Mouse (Mus musculus) heart, postnatal 14 days (tissue): Measurements from ENCODE around the gene Gtf3c2. TPM values are rescaled to one million over a fixed set of nuclear protein-coding genes. Genes with fewer than 3 reads are reported as not detected.

Experiments used
- DNase-seq, 2 experiments: peaks; one replicate each; pipeline ENCODE4 v3.0.0; 2021 to 2022
- intact Hi-C: fragments of 180-260 bp; cut with DNase I; formaldehyde crosslinking; loops from one replicate; pipeline ENCODE4 v1.15.1; 2025
- total RNA-seq, 2 experiments: library from RNA; stranded (reverse); gene quantifications; 2 replicates each; pipeline ENCODE4 v1.2.3; 2021

Gene Gtf3c2
- total RNA-seq, 2 experiments from 2014 or later, result 31.9 to 34.5 TPM

GRCm38 (mm10) chr5:31154152-31154553 is 25.8 kb downstream of the Gtf3c2 start, which contains the start of gene Mpv17:
Mpv17 (minus strand) TSS chr5:31154251.
- intact Hi-C loops, result no loop called here
- peak; percentile 81 to 84 for DNase-seq

- peak; percentile 15 to 40 for DNase-seq
- intact Hi-C loops, result no loop called here
Observed at GRCm38 (mm10) chr5:31153516-31154151, 26.3 kb downstream of the Gtf3c2 start.

- intact Hi-C loops, result no loop called here
- DNase-seq, result peak; percentile 23 to 49
Observed at GRCm38 (mm10) chr5:31151746-31152145, 28.2 kb downstream of the Gtf3c2 start.

GRCm38 (mm10) chr5:31149781-31150180 is 30.2 kb downstream of the Gtf3c2 start:
- DNase-seq, result no peak
- intact Hi-C loops, result no loop called here

- DNase-seq, result peak; percentile 15 to 26
- intact Hi-C loops, result no loop called here
Observed at GRCm38 (mm10) chr5:31138968-31139425, 40.9 kb downstream of the Gtf3c2 start.

- intact Hi-C loops, result no loop called here
- peak in 1 of 2 experiments; percentile 17 for DNase-seq
Observed at GRCm38 (mm10) chr5:31138241-31138967, 41.5 kb downstream of the Gtf3c2 start, which contains the start of gene Ucn. Ucn (minus strand) TSS chr5:31138829.

GRCm38 (mm10) chr5:31137658-31138057 is 42.3 kb downstream of the Gtf3c2 start:
- no peak for DNase-seq
- intact Hi-C loops, result no loop called here

GRCm38 (mm10) chr5:31136730-31137424 is 43.1 kb downstream of the Gtf3c2 start:
- intact Hi-C loops, result no loop called here
- no peak for DNase-seq

- intact Hi-C loops, result no loop called here
- DNase-seq, result no peak
Observed at GRCm38 (mm10) chr5:31126050-31126449, 53.9 kb downstream of the Gtf3c2 start.

- no peak for DNase-seq
- intact Hi-C loops, result no loop called here
Observed at GRCm38 (mm10) chr5:31123481-31123880, 56.5 kb downstream of the Gtf3c2 start.

- no peak for DNase-seq
- intact Hi-C loops, result no loop called here
Observed at GRCm38 (mm10) chr5:31121111-31121510, 58.8 kb downstream of the Gtf3c2 start.

GRCm38 (mm10) chr5:31116912-31117311 is 63.0 kb downstream of the Gtf3c2 start:
- intact Hi-C loops, result no loop called here
- peak in 1 of 2 experiments; percentile 15 for DNase-seq

- intact Hi-C loops, result no loop called here
- peak; percentile 18 to 40 for DNase-seq
Observed at GRCm38 (mm10) chr5:31116354-31116753, 63.6 kb downstream of the Gtf3c2 start, which contains the start of gene Trim54. Trim54 (plus strand) TSS chr5:31116712.

GRCm38 (mm10) chr5:31110781-31111180 is 69.2 kb downstream of the Gtf3c2 start:
- intact Hi-C loops, result loop anchor here (2.0 kb wide), 1 partner anchor 30 kb away; no protein-coding TSS in a partner anchor
- DNase-seq, result no peak

GRCm38 (mm10) chr5:31108000-31108490 is 71.9 kb downstream of the Gtf3c2 start, which contains the start of gene Slc30a3:
Slc30a3 (minus strand) TSS chr5:31108237.
- intact Hi-C loops, result loop anchor here (5.0 kb wide), 1 partner anchor 56 kb away; the partner anchor contains the start of gene Cad

More at GRCm38 (mm10) chr5:31108000-31108490, 71.9 kb downstream of the Gtf3c2 start, which contains the start of gene Slc30a3:
- DNase-seq, result no peak

Other genes with a start within 250 kb of the Gtf3c2 start
- gene Cgref1, start 234.6 kb downstream of the Gtf3c2 start, total RNA-seq, result under 1 TPM; 0.39 to 0.45 TPM
- 10 to 100 TPM; 74.1 to 79.3 TPM for gene Preb, start 219.8 kb downstream of the Gtf3c2 start, total RNA-seq
- under 1 TPM; 0.51 to 0.55 TPM for gene Tcf23, start 211.5 kb downstream of the Gtf3c2 start, total RNA-seq
- gene Atraid, start 131.8 kb downstream of the Gtf3c2 start, total RNA-seq, result 10 to 100 TPM; 51.4 to 51.8 TPM
- gene Slc5a6, start 131.2 kb downstream of the Gtf3c2 start, total RNA-seq, result 1 to 10 TPM; 6.6 to 7.6 TPM
- gene Cad, start 125.4 kb downstream of the Gtf3c2 start, total RNA-seq, result 10 to 100 TPM; 13.5 to 14.8 TPM
- gene Dnajc5g, start 73.9 kb downstream of the Gtf3c2 start, total RNA-seq, result not detected
- under 1 TPM in 1 of 2 experiments, not detected in 1; 0.27 TPM for gene Slc30a3, start 71.9 kb downstream of the Gtf3c2 start, total RNA-seq
- 100 to 1,000 TPM; 102 to 129 TPM for gene Trim54, start 63.4 kb downstream of the Gtf3c2 start, total RNA-seq
- gene Ucn, start 41.3 kb downstream of the Gtf3c2 start, total RNA-seq, result not detected
- 10 to 100 TPM; 55.1 to 56.0 TPM for gene Mpv17, start 25.9 kb downstream of the Gtf3c2 start, total RNA-seq
- under 1 TPM; 0.56 to 0.93 TPM for gene Gm29609, start 233 bp downstream of the Gtf3c2 start, total RNA-seq
- 10 to 100 TPM; 66.3 to 67.8 TPM for gene Snx17, start 13.1 kb upstream of the Gtf3c2 start, total RNA-seq
- 10 to 100 TPM; 48.4 to 62.3 TPM for gene Eif2b4, start 13.3 kb upstream of the Gtf3c2 start, total RNA-seq
- gene Zfp513, start 22.2 kb upstream of the Gtf3c2 start, total RNA-seq, result 10 to 100 TPM in 1 of 2 experiments, 1 to 10 TPM in 1; 9.9 to 10.6 TPM
- gene Ppm1g, start 40.5 kb upstream of the Gtf3c2 start, total RNA-seq, result 10 to 100 TPM; 56.5 to 66.1 TPM
- gene Nrbp1, start 60.7 kb upstream of the Gtf3c2 start, total RNA-seq, result 10 to 100 TPM; 73.1 to 75.0 TPM
- not detected for gene Gm9970, start 61.1 kb upstream of the Gtf3c2 start, total RNA-seq
- 1 to 10 TPM; 2.8 to 3.2 TPM for gene Krtcap3, start 71.5 kb upstream of the Gtf3c2 start, total RNA-seq
- 10 to 100 TPM; 37.2 to 42.3 TPM for gene Ift172, start 111.0 kb upstream of the Gtf3c2 start, total RNA-seq
- gene Fndc4, start 115.9 kb upstream of the Gtf3c2 start, total RNA-seq, result 1 to 10 TPM; 2.4 to 5.0 TPM
- not detected for gene Gckr, start 117.3 kb upstream of the Gtf3c2 start, total RNA-seq